Mouse (Mus musculus) forelimb bud, embryonic 11.5 days (tissue): Measurements from ENCODE around the gene Dmgdh.

Source experiments
- DNase-seq: peaks from one replicate; pipeline ENCODE4 v3.0.0-alpha.2; 2012; ENCODE audit warnings: low read depth, low spot score

Dmgdh gene

GRCm38 (mm10) chr13:93674131-93674561 lies at the start of gene Dmgdh, which contains the start of gene Bhmt2:
TSS of gene Dmgdh (plus strand) at chr13:93674433.
TSS of gene Bhmt2 (minus strand) at chr13:93674302.
- DNase-seq = no peak

- DNase-seq = peak; percentile 8
Measured at GRCm38 (mm10) chr13:93628861-93629260, 45.4 kb upstream of the Dmgdh start.

GRCm38 (mm10) chr13:93630941-93631705 lies 43.1 kb upstream of the Dmgdh start:
- DNase-seq = no peak

- no peak for DNase-seq
Measured at GRCm38 (mm10) chr13:93632927-93633326, 41.3 kb upstream of the Dmgdh start.

DNA sequence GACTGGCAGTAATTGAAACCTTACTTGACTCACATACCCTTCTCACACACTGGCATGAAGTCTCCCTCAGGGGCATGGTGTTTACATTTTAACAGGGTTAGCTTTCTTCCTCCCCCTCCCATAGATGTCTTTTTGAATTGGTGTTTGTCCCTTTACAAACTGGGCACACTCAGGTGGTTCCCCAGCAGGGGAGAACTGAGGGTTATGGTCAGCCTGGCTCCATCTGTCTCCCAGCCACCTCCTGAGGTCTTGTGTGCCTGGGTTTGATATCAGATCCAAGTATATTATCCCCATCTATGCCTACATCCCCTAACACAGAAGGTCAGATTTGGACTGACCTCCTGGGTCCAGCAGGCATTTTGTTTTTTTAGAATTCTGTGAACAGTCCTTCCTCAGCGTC lies 37.7 kb upstream of the Dmgdh start:
- no peak for DNase-seq

DNA sequence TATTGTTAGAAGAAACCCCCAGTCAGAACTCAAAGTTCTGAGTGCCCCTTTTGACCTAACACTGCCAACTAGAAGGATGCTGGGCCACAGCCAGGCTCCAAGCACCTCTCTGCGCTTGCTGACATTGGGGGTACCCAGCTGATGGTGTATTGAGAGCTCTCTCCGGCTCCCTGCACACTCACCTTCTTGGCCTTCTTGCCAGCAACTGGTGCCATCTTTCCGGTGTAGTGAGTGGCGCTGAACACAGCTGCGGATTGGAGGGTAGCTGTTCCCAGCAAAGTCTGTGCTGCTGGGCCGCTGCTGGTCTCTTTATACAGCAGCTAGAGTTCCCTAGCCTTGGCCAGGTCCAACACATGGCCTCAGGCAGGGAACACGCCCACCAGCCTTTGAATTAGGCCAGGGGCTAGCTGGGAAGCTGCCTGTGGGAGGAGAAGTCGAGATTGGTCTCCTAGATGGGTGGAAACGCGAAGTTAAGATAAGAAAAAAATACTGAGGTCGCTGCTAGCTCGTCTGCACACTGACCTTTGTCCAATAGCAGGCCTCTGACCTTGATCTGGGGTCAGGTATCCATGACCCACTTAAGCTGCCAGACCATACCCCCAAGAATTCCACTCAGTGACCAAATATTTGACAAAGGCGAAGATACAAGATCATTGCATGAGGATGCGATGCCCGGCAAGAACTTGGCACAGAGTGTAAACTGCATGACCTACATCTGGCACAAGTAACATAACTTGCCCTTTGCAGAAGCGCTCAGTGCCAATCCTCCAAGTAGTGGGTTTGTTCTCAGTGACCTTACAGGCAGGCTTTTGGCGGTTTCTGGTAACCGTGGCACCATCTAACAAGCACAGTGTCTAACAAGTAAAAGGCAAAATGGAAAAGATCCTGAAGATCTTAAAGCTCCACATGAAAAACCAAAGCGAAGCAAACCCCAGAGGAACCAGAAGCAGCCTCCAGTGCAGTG lies 36.7 kb upstream of the Dmgdh start, which contains the start of gene Bhmt:
Bhmt (minus strand) TSS at position 680 of the 964 bp plus-strand sequence.
- DNase-seq = no peak

DNA sequence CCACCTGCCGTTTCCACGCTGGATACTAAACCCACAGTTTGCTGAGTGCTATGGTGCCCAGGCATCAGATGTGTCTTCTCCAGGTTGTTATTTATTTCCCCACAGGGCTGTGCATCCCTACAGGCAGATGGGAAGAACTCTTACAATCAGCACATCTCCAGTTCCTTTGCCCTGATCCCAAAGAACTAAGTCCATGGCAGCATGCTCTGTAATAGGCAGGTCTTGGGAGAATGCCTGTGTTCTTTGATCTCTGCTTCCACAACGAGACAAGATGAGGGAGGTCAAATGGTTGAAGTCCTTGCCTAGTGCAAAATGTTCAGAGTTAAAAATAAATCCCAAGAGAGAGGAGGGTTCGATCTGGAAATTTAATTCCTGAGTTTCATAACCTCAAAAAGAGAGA lies 34.6 kb upstream of the Dmgdh start:
- no peak for DNase-seq

DNA sequence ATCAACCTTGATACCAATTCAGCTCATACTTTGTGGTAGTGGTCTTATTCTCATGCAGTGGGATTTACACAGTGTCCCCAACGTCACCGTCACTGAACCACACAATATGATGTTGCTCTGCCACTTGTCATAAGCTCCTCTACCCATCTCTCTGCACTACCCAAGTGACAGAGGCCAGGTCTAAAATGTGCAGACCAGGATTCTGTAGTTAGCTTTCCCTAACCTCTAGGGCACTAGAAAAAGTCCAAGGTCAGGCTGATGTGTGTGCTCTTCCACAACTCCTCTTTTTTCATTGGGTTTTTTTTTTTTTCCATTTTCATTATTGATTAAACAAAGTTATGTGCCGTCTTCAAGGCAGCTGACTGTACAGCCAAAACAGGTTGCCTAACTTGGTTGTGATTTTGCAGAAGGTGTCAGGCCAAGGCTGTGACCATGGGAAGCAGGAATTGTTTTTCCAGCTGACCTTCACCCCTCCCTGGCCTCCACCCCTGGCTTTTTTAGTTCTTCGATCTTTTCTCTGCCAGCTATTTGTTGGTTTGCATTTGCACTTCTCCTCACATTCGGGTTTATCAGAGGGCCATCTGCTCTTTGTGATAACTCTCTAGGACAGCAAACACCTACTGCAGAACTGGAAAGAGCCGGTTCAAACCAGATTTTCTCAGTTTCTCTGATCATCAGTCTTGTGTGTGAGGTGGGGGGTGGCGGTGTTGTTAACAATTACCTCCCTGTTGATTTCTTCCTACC lies 25.7 kb upstream of the Dmgdh start:
- no peak for DNase-seq

DNA sequence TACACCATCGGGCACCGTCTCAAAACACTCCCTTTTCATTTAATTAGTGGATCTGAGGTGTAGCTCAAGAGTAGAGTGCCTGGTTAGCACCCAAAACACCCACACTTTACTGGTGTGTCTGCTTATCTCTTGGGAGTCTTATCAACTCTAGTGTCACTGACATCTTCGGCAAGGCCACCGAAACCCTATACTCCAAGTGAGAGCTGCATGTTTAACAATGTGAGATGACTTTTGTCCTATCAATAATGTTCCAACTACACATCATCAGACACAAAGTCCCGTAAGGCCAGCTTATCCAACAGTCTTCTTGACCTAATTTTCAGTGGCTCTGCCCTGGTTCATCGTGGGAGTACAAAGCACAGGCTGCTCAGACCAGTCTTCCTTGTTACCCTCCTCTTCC lies 20.9 kb upstream of the Dmgdh start:
- no peak for DNase-seq

- DNase-seq = no peak
Measured at GRCm38 (mm10) chr13:93657941-93658340, 16.3 kb upstream of the Dmgdh start.

- no peak for DNase-seq
Measured at GRCm38 (mm10) chr13:93667586-93667985, 6.6 kb upstream of the Dmgdh start.

- DNase-seq = no peak
Measured at GRCm38 (mm10) chr13:93672371-93672770, 1.9 kb upstream of the Dmgdh start.

DNA sequence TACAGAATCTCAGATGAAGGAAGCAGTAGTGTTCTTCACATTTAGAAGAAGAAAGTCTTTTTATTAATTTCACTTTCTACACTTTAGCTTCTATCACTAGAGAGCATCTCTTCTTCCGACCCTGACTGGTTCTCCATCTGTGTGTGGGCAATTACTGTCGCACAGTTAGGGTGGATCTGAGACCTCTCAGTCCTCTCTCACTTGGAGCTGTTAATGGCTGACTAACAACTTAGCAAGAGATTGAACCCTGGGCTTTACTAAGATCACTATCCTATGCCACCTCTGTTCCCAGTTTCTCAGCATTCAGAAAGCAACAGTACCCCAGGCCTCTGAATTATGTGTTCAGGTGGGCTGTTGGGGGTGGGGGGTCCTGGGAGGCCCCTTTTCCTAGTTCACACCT lies 937 bp upstream of the Dmgdh start:
- no peak for DNase-seq

DNA sequence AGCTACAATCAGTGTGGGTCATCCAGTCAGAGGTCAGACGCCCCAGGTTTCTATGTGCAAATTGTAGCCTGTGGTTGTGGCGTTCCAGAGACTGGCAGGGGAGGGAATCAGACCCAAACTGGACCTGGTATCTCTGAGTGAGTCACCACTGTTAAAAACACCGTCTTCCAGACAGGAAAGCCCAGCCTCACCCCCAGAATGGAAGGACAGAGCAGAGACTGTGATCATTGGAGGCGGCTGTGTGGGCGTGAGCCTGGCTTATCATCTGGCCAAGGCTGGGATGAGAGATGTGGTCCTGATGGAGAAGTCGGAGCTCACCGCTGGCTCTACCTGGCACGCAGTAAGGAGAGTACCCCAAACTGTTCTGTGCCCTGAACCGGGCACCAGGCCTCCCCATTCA lies 2.6 kb downstream of the Dmgdh start:
- DNase-seq = no peak

- DNase-seq = no peak
Measured at GRCm38 (mm10) chr13:93683336-93683735, 9.1 kb downstream of the Dmgdh start.

GRCm38 (mm10) chr13:93685226-93685625 lies 11.0 kb downstream of the Dmgdh start:
- no peak for DNase-seq

DNA sequence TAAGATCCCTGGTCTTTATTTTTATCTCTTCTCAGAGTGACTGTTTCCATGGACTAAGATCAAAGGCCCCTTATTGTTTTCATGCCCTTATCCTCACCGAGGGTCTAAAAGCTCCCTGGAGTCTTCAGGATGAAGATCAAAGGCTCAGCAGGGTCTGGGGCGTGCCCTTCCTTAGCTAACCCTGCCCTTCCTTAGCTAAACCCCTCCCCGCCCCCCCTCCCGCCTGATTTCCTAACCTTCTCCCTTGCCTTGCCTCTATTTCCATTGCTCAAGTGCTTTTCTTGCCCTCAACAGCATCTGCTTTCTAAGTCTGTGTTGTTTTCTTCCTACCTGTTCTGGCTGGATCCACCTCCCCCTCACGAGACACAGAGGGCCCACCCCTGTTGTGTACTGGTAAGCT lies 13.1 kb downstream of the Dmgdh start:
- no peak for DNase-seq

DNA sequence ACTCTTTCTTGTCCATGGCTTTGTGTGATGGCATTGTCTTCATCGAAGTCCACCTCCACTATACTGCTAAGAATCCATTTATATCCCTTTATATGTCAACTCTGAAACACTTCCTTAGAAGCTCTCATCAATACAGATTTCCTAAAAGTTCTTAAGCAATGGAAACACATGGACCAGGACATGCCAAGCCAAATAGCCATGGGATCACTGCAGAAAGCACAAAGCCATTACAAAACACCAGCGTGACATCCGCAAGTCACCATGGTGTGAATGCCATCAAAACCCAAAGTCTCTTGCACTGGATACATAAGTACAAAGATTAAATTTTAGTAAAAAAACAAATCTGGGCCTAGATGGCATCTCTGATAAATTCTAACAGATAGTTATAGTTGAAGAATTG lies 15.3 kb downstream of the Dmgdh start:
- DNase-seq = no peak

DNA sequence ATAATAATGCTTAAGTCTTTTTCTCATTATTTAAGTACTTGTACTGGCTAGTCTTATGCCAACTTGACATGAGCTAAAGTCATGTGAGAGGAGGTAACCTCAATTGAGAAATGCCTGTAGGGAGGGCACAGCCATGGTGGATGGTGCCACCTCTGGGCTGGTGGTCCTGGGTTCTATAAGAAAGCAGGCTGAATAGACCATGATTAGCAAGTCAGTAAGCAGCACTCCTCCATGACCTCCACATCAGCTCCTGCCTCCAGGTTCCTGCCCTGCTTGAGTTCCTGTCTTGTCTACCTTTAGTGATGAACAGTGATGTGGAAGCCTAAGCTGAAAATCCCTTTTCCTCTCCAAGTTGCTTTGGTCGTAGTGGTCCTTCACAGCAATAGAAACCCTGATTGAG lies 16.6 kb downstream of the Dmgdh start:
- DNase-seq = no peak

DNA sequence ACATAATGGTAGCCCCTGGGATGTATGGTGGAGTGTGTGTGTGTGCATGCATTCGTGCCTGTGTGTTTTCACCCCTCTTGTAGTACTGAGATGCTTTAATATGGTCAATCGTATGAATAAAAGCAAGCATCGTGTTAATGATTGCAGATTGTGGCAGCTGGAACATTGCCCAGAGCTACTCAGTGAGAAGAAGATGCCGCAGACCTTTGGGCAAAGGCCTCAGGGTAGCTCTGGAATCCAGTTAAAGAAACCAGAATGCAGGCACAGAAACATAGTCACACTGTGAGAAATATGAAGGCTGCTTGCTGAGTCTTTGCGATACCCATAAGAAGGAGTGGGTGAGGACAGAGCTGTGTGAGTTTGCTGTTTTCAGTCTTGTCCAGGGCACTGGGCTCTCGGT lies 24.6 kb downstream of the Dmgdh start:
- no peak for DNase-seq

GRCm38 (mm10) chr13:93705697-93706096 lies 31.5 kb downstream of the Dmgdh start:
- DNase-seq = no peak

DNA sequence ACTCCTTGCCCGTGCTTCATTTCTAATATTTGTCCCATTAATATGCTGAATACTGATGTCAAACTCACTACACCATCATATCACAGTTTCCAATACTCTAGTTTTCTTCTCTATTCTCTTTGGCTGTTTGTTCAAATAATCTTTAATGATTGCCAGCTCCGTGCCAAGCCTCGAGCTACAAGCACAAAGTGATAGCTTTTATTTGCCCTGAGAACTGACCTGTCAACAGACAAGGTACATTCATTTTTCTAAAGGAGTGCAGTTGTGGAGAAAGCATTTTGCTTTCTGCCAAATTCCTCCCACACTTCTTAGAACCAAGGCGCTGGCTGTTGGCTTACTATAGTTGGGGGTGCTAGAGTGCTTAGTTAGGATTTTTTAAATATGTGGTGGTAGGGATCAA lies 33.0 kb downstream of the Dmgdh start:
- no peak for DNase-seq
